Mouse (Mus musculus): ENCODE measurements around the gene Tpm3.

Gene Tpm3

DNA sequence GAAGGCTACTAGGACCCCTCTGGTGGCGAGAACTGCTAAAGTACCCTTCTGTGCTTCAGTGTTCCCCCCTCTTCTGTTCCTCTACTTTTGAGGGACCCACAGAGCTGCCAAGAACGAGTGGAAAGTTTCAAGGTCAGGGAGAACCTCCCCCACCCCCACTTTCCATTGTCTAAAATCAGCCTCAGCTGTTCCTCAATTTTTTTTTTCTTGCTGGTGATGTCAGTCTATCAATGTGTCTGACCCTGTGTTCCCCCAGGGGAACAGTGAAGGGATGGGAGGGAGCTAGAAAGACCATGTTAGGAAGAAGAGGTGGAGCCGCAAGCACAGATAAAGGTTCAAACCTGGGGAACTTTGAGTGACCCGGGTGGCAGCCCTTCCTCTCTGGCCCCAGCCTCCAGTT lies at the start of gene Tpm3:
TSS of gene Tpm3 (plus strand) at position 356 of the 400 bp plus-strand sequence.
- DNase-seq (ENCODE audit: low read depth, low spot score) = no peak

DNA sequence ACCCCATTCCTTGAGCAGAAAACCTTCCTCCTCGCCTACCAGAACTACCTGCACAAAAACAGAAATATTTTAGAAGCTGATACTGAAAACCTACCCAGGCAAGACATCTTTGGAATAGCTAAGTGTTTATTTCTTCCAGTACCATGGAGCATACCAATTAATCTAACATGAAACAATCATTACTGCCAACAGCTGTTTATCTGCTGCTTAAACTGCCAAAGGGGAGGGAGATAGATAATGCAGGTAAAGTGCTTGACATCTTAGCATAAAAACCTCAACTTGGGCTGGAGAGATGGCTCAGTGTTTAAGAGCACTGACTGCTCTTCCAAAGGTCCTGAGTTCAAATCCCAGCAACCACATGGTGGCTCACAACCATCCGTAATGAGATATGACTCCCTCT lies 37.8 kb upstream of the Tpm3 start:
- DNase-seq (ENCODE audit: low read depth, low spot score) = no peak

GRCm38 (mm10) chr3:90036263-90036662 lies 36.2 kb upstream of the Tpm3 start:
- no peak for DNase-seq (ENCODE audit: low read depth, low spot score)

DNA sequence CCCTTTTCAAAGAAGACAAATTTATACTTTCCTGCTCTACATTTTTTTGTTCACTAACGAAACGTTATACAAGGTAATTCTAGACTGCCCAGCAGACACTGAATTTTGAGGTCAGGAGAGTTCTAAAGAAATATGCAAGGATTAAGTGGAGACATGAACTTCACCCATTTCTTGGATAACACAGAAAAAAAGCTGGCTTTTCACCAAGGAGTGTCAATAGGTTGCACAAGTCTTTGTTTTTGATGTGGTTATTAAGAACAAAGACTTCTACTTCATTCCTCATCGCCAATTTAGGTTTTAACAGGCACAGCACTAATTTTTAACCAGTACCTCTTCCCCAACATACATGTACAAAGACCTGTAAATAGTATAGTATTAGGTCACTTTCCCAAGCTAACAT lies 22.8 kb upstream of the Tpm3 start:
- no peak for DNase-seq (ENCODE audit: low read depth, low spot score)

DNA sequence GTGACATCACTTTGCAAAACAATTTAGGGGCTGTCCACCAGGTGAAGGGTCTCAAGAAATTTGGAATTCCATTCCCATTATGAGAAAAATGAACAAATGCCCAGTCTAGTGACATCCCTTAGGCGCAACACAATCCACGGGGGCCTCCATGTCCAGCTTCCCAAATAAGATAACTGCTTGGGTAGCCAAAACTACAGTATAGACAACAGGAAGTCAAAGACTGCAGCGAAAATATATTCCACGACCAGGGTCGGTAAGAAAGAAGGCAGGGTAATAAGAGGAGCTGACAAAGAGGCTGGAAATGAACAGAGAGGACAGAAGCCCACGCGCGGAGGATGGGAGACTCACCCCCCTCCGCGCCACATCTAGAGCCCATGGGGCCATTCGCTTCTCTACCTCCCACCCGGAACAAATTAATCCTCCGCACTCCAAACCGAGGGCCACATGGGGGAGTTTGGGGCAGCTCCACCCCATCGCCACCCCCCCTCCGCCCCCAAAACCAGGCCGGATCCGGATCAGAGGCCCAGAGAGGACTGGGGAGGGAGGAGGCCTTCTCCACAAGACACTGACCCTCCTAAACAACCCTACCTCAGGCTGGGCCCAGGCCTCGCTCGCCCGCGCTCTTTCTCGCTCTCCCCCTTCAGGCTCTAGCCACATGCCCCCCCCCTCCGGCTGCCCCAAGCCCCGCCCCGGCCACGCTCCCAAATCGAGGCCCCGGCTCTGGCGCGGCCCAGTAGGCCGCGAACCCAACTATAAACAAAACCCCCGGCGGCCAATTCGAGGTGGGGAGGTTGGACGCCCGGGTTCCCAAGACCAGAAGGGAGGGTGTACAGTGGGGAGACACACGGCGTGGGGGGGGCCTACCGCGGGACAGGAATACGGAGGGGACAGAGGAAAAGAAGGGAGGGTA lies 20.8 kb upstream of the Tpm3 start, which contains the start of gene 4933434E20Rik:
TSS of gene 4933434E20Rik (plus strand) at position 196 of the 910 bp plus-strand sequence.
- peak; percentile 44 for DNase-seq (ENCODE audit: low read depth, low spot score)

- peak; percentile 98 for DNase-seq (ENCODE audit: low read depth, low spot score)
These were observed 19.9 kb upstream of the Tpm3 start, which contains the start of gene Ubap2l for GRCm38 (mm10) chr3:90052351-90053241. Gene Ubap2l, minus strand, starts transcription at chr3:90052628.

DNA sequence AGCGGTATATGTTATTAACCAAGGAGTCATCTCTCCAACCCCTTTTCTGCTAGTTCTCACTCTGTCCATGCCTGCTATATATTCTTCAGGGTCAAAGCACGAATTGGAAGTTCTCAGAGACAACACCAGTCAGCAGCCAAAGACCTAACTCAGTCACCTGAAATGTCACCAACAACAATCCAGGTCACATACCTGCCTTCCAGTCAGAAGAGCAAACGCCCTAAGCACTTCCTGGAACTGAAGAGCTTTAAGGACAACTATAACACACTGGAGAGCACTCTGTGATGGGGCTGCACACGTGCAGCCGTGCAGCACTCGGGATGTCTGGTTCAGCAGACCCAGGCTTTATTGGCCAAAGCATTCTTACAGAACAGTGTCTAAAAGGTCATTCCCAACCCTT lies 10.9 kb upstream of the Tpm3 start:
- DNase-seq (ENCODE audit: low read depth, low spot score) = no peak

- DNase-seq (ENCODE audit: low read depth, low spot score) = no peak
These were observed 9.9 kb upstream of the Tpm3 start for GRCm38 (mm10) chr3:90062539-90062938.

GRCm38 (mm10) chr3:90064383-90064782 lies 8.1 kb upstream of the Tpm3 start:
- DNase-seq (ENCODE audit: low read depth, low spot score) = no peak

GRCm38 (mm10) chr3:90065553-90065952 lies 6.9 kb upstream of the Tpm3 start:
- no peak for DNase-seq (ENCODE audit: low read depth, low spot score)

GRCm38 (mm10) chr3:90067851-90068250 lies 4.6 kb upstream of the Tpm3 start:
- DNase-seq (ENCODE audit: low read depth, low spot score) = no peak

DNA sequence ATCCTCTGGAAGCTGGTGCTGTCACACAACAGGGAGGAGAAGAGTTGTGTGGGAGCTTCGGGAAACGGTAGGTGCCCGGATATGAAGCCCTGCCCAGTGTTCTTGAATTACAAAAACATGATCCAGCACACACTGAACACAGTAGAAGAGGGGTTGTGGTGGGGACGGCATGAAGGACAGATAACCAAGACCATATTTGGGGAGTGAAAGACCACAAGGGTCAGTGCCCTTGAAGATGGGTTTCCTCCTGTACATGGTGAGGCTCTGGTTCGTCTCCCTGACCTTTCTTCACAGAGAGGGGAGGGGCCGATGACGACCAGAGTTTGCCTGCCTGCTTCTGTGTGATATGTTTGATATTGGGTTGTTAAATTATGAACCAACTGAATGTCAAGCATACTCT lies 2.8 kb upstream of the Tpm3 start:
- DNase-seq (ENCODE audit: low read depth, low spot score) = no peak

GRCm38 (mm10) chr3:90076921-90077716 lies 4.7 kb downstream of the Tpm3 start:
- no peak for DNase-seq (ENCODE audit: low read depth, low spot score)

DNA sequence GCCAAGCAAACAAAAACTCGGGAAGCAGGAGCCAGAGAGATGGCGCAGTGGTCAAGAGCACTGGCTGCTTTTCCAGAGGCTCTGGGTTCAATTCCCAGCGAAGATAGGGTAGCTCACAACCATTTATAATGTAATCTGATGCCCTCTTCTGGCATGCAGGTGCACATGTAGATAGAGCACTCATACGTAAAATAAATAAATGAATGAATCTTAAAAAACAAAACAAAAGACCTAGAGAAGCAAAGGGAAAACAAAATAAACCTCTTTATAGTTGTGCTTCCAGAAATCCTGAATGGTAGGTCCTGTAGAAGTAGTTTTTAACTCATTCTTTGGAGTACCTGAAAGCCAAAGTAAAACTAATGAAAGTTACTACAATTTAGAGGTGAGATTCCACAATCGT lies 5.8 kb downstream of the Tpm3 start:
- no peak for DNase-seq (ENCODE audit: low read depth, low spot score)

- DNase-seq (ENCODE audit: low read depth, low spot score) = peak; percentile 92
These were observed 6.8 kb downstream of the Tpm3 start for GRCm38 (mm10) chr3:90079133-90079762.

GRCm38 (mm10) chr3:90079763-90080497 lies 7.5 kb downstream of the Tpm3 start:
- DNase-seq (ENCODE audit: low read depth, low spot score) = no peak

DNA sequence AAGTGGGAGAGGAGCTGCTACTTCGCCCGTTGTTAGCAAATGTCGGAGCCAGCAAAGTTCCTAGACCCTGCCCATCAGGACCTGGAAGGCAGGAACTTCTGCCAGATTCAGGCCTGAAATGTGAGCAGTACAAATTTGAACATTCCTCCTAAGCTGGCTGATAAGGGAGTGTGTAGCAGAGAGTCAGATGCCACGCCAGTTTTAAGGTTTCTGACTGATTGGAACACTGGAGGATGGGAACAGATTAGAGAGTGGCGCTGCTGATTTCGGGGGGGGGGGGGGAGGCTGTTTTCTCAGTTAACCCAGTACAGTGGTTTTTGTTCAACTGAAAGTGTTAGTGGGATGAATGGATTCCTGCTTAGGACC lies 8.0 kb downstream of the Tpm3 start:
- DNase-seq (ENCODE audit: low read depth, low spot score) = no peak

DNA sequence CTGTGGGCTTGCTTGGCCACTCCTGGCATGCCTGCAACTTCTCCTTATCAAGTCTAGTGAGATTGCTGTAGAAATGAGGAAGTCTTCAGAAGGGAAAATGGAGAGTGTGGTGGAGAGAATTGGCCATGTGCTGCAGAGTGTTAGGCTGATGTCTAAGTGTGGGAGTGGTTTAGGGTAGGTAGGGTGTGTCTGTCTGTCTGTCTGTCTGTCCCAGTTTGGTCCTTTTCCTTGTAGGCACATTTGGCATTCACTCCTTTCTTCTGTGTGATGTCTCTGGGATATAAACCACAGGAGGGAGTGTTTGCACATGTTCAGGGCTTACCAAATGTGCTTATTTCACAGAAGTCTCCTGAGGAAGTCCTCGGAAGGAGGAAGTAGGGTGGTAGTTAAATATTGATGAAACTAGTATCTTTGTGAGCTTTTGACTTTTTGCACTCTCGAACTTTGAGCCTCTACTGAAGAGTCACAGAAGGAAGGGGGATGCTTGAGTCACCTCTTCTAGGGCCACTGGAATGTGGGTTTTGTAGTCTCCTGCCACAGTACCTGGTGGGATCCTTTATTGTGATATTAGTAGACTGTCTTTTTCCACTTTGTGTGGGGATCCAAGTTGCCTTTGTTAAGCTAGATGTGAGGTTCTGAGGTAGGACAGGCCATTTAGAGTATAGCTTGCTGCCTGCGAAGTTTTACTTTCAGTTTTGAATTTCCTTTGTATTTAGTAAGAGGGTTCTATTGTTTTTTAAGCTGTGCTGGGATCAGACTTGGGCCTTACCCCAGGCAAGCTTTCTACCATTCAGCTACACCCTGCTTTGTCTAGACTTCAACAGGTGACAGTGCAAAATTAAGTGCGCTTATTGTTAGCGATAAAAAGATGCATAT lies 9.2 kb downstream of the Tpm3 start:
- DNase-seq (ENCODE audit: low read depth, low spot score) = no peak

GRCm38 (mm10) chr3:90083034-90083433 lies 10.6 kb downstream of the Tpm3 start:
- no peak for DNase-seq (ENCODE audit: low read depth, low spot score)
